Mouse (Mus musculus) thymus, postnatal 10 days (tissue): ENCODE data around the gene Gm3755.
"Not testable (repeated sequence)": the region's sequence is repeated elsewhere in the genome, so short reads cannot be mapped to it uniquely, and the experiment has no call there.

Source experiments
- DNase-seq, 2 experiments: peaks; one replicate each; pipeline ENCODE4 v3.0.0; 2021; ENCODE audit warnings: low spot score in 2 of 2

Gm3755 gene

GRCm38 (mm10) chr14:7450817-7451216, at the start of gene Gm3755:
Gene Gm3755, minus strand, starts transcription at chr14:7450917.
- DNase-seq, result not testable (repeated sequence)

GRCm38 (mm10) chr14:7488731-7489130, 38.0 kb upstream of the Gm3755 start:
- not testable (repeated sequence) for DNase-seq

- DNase-seq, result not testable (repeated sequence)
Measured at GRCm38 (mm10) chr14:7483662-7484061, 32.9 kb upstream of the Gm3755 start, which contains the start of gene Gm3752. Gene Gm3752, minus strand, starts transcription at chr14:7483762.

GRCm38 (mm10) chr14:7422496-7422895, 28.2 kb downstream of the Gm3755 start:
- DNase-seq, result not testable (repeated sequence)
